Comparison of ENCODE assay signal across 8 mouse cellular contexts in genomic region chr2:120628886-120629735, GRCm38 (mm10). TPM values are rescaled to one million over a fixed set of nuclear protein-coding genes. Genes with fewer than 3 reads are reported as not detected.
DNase-seq lines count a peak whose midpoint lies in the region; ATAC-seq and TF ChIP-seq lines count a peak whose summit lies in the region.

Gene Stard9, plus strand, starts transcription at chr2:120629121.

- in situ Hi-C loops in ES-E14 (cut with MboI; ENCODE audit: low sequenced_read_pairs in 2 of 2, unreplicated experiment in 2 of 2), result no loop called here

- H3K9me3 ChIP-seq in ES-E14 (ENCODE audit: control insufficient read depth, insufficient read depth, low read depth, low read length), result no peaks in the 10 kb centered on the region
- no peaks in the 10 kb centered on the region for H3K9me3 ChIP-seq in forebrain, embryonic 15.5 days

- no peak within 1 kb of the TSS for H3K27ac ChIP-seq in ES-E14 (ENCODE audit: insufficient read depth, low read depth, low read length, poor library complexity, severe bottlenecking)
- H3K27ac ChIP-seq in forebrain, embryonic 15.5 days (replicated peaks), result peak within 1 kb of the TSS; percentile 67

- ATAC-seq in forebrain, embryonic 15.5 days (replicated peaks), result peak; percentile 100
- peak; percentile 98 for ATAC-seq in neutrophil, adult 5-6 weeks (ENCODE audit: extremely low read depth, insufficient number of reproducible peaks, low FRiP score, poor library complexity, severe bottlenecking)

- H3K4me3 ChIP-seq in ES-E14 (ENCODE audit: insufficient read depth in 1 of 2, low read depth in 1 of 2, low read length in 2 of 2, poor library complexity in 1 of 2, severe bottlenecking in 1 of 2), result peak within 1 kb of the TSS; percentile 81 to 99
- peak within 1 kb of the TSS; percentile 57 for H3K4me3 ChIP-seq in forebrain, embryonic 15.5 days
- H3K4me3 ChIP-seq in lung, adult 2 months (replicated peaks; ENCODE audit: extremely low read depth, low read depth, low read length), result peak within 1 kb of the TSS; percentile 78

- 2% methylated on average over 36 of the region's 36 CpGs for WGBS in forebrain, embryonic 15.5 days
- 2% methylated on average over 36 of the region's 36 CpGs for WGBS in lung, adult 2 months

- peak; percentile 59; the same call in 1 of the 2 replicates for TF ChIP-seq POLR2A in lung, adult 2 months (IDR thresholded peaks at IDR 0.05; ENCODE audit: borderline replicate concordance, extremely low read depth, low read depth, low read length)

- H3K27me3 ChIP-seq in forebrain, embryonic 15.5 days, result no peaks in the 10 kb centered on the region

- peak within 1 kb of the TSS; percentile 66 for H3K4me2 ChIP-seq in forebrain, embryonic 15.5 days (replicated peaks)

- intact Hi-C loops in heart, postnatal 25 days (cut with DNase I), result no loop called here

- peak; percentile 98 for DNase-seq in ES-E14 (ENCODE audit: low read depth, low spot score)
- DNase-seq in cerebellum, adult 11-12 months, result peak; percentile 99
- DNase-seq in heart, postnatal 25 days (ENCODE audit: low spot score), result peak; percentile 99
- DNase-seq in layer of hippocampus, adult 18-20 months (ENCODE audit: low spot score in 2 of 2), result peak; percentile 98
- DNase-seq in lung, adult 2 months, result peak; percentile 95
- DNase-seq in thymus, adult 18-20 months, result peak; percentile 98

- no peaks in the 10 kb centered on the region; a peak in 1 of 4 replicates for H3K4me1 ChIP-seq in ES-E14 (ENCODE audit: control insufficient read depth in 2 of 2, insufficient read depth in 2 of 2, low read length in 2 of 2, poor library complexity in 1 of 2)
- peaks cover 4% of the 10 kb centered on the region for H3K4me1 ChIP-seq in forebrain, embryonic 15.5 days
- peaks cover 6% of the 10 kb centered on the region for H3K4me1 ChIP-seq in lung, adult 2 months (ENCODE audit: control insufficient read depth, insufficient read depth, low read length)

- TF ChIP-seq CTCF in lung, adult 2 months (IDR thresholded peaks at IDR 0.05; ENCODE audit: insufficient read depth, low read length), result no peak

- H3K9ac ChIP-seq in ES-E14 (ENCODE audit: insufficient read depth, low read depth, low read length, poor library complexity, severe bottlenecking), result peak within 1 kb of the TSS; percentile 69
- H3K9ac ChIP-seq in forebrain, embryonic 15.5 days (replicated peaks), result peak within 1 kb of the TSS; percentile 55

- H3K36me3 ChIP-seq in ES-E14 (ENCODE audit: control insufficient read depth, insufficient read depth, low read length, poor library complexity, severe bottlenecking), result no peaks in the 10 kb centered on the region
- H3K36me3 ChIP-seq in forebrain, embryonic 15.5 days, result 0 out of 2 replicates have a peak, but pooled peaks cover 2% of the 10 kb centered on the region

TF ChIP-seq in ES-E14, 5 proteins besides CTCF, POLR2A, EP300 and RAD21:
- TF ChIP-seq ZNF384 (IDR thresholded peaks at IDR 0.05; ENCODE audit: low read depth, low read length), result no peak
- TF ChIP-seq HCFC1 (IDR thresholded peaks at IDR 0.05; ENCODE audit: borderline replicate concordance, insufficient read depth, low read length), result no peak
- TF ChIP-seq CHD2 (IDR thresholded peaks at IDR 0.05; ENCODE audit: low read depth, low read length), result no peak
- TF ChIP-seq MAFK (IDR thresholded peaks at IDR 0.05; ENCODE audit: insufficient read depth, low read depth, low read length), result no peak
- TF ChIP-seq ZC3H11A (IDR thresholded peaks at IDR 0.05; ENCODE audit: borderline replicate concordance, low read depth, low read length), result no peak

RNA-seq across cellular contexts. Expression of gene Stard9, which starts in this region (rescaled TPM):
- total RNA-seq in ES-E14 (2012; rRNA removed), result 3.5 and 6.3 TPM in 2 replicates
- 4.0 and 4.1 TPM in 2 replicates for polyA plus RNA-seq in forebrain, embryonic 15.5 days (2015; fragmentation: Nextera tagmentation; extraction: Ambion mirVana)
- total RNA-seq in heart, postnatal 25 days (2021), result 1 to 10 TPM; 8.2 to 9.7 TPM
- 1 to 10 TPM; 7.5 to 8.2 TPM for total RNA-seq in layer of hippocampus, adult 18-20 months (2021)
- 28.3 and 34.7 TPM in 2 replicates for polyA plus RNA-seq in lung, adult 2 months (2012; rRNA removed)
- 6.4 and 6.9 TPM in 2 replicates for total RNA-seq in neutrophil, adult 5-6 weeks (2017)
